Mouse (Mus musculus): ENCODE measurements around the gene Golga4. TPM values are rescaled to one million over a fixed set of nuclear protein-coding genes. Genes with fewer than 3 reads are reported as not detected.

The Golga4 gene
- 62.3 and 68.6 TPM in 2 replicates for polyA plus RNA-seq (2016; fragmentation: Nextera tagmentation; extraction: Ambion mirVana)

DNA sequence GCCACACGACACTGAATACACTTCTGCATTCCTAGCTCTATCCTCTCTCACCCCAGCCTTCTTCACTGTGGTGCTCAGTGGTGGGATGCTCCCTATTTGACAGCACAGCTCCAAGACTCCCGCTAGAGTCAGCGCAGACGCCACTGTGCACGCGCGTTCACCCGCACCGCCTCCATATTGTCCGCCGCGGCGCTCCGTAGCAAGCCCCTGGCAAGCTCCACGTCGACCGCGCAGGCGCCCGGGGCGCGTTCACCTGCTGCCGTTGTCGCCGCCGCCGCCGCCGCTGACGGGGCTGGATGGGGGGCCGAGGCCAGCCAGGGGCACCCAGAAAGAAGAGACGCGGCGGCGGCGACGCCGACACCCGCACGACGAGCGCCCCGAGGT, at the start of gene Golga4:
Gene Golga4 (plus strand): TSS at position 248 of the 384 bp plus-strand sequence.
- Histone ChIP-seq H3K36me3 (no peaks in the 10 kb centered on the region), H3K4me3 (peak within 1 kb of the TSS; percentile 96), H3K9me3 (no peaks in the 10 kb centered on the region), H3K4me1 (peaks cover 16% of the 10 kb centered on the region), H3K4me2 (replicated peaks) (peak within 1 kb of the TSS; percentile 82), H3K9ac (peak within 1 kb of the TSS; percentile 89), H3K27ac (peak within 1 kb of the TSS; percentile 46), H3K27me3 (no peaks in the 10 kb centered on the region)
- ATAC-seq (ENCODE audit: insufficient number of reproducible peaks, insufficient read depth, low FRiP score, low TSS enrichment): peak; percentile 90
- under 1% methylated on average over 43 of the region's 43 CpGs for WGBS

DNA sequence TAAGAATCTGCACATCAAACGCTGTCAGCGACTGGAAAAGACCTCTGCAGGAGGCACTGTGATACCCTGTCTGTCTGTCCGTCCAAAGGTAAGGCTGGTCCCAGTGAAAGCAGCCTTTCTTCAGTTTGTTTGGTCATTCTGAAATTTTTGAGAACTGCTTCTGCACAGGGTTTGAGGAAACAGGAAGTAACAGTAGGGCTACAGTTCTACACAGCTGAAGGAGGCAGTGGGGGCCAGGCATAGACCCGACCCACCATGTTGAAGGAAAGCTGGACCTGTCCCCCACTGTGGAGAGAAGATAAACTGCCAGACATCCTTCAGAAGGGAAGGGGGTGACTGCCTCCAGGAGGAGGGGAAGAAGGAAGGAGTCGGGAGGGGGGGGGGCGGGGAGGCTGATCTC, 49.7 kb upstream of the Golga4 start:
- H3K9me3 ChIP-seq: no peaks in the 10 kb centered on the region
- no peaks in the 10 kb centered on the region for H3K4me1 ChIP-seq
- no peak overlapping the region for H3K27ac ChIP-seq
- H3K36me3 ChIP-seq: no peaks in the 10 kb centered on the region
- H3K4me2 ChIP-seq (replicated peaks): no peak overlapping the region
- no peak overlapping the region for H3K9ac ChIP-seq
- H3K27me3 ChIP-seq: peaks cover 6% of the 10 kb centered on the region; the same call in 1 of the 2 replicates
- WGBS: 38% methylated on average over 6 of the region's 6 CpGs
- H3K4me3 ChIP-seq: no peak overlapping the region
- no peak for ATAC-seq (ENCODE audit: insufficient number of reproducible peaks, insufficient read depth, low FRiP score, low TSS enrichment)

DNA sequence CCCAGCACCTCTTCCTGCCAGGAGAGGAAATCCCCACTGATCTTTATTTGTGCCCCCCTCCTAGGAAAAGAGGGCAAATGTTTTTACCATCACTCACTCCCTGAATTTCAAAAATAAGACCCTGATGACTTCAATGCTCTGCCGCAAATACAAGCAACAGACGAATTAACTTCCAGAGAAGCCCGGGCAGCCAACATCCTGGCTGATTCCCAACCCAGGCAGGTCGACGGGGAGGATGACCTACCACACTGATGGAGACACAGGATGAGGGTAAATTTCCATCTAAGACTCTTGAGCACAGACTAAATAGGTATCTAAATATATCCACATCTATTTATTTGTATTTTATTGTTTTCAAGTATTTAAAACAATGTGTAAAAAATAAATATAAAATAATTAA, 48.0 kb upstream of the Golga4 start:
- Histone ChIP-seq H3K4me1 (no peaks in the 10 kb centered on the region), H3K9me3 (no peaks in the 10 kb centered on the region), H3K9ac (no peak overlapping the region), H3K27ac (no peak overlapping the region), H3K27me3 (peaks cover 6% of the 10 kb centered on the region; the same call in 1 of the 2 replicates), H3K36me3 (no peaks in the 10 kb centered on the region), H3K4me2 (replicated peaks) (no peak overlapping the region), H3K4me3 (no peak overlapping the region)
- WGBS: 11% methylated on average over 5 of the region's 5 CpGs
- ATAC-seq (ENCODE audit: insufficient number of reproducible peaks, insufficient read depth, low FRiP score, low TSS enrichment): no peak

DNA sequence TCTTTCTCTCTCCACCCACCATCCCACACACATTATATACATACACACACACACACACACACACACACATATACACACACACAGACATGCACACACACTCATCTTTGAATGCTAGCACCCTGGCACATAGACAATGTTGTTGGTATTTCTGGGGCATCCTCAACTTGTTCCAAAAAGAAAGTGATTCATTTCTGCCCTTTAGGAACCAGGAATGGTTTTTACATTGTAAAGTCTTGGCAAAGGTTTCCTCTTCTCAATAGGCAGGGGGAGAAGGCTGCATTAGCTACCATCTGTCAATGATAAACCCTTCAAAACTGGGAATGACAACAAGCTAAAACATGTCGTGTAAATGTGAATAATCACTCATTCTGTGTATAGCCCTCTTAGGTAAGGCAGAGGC, 42.0 kb upstream of the Golga4 start:
- Histone ChIP-seq H3K4me2 (replicated peaks) (no peak overlapping the region), H3K9me3 (no peaks in the 10 kb centered on the region), H3K27me3 (peaks cover 22% of the 10 kb centered on the region), H3K9ac (no peak overlapping the region), H3K36me3 (no peaks in the 10 kb centered on the region), H3K4me1 (no peaks in the 10 kb centered on the region), H3K4me3 (no peak overlapping the region), H3K27ac (no peak overlapping the region)
- ATAC-seq (ENCODE audit: insufficient number of reproducible peaks, insufficient read depth, low FRiP score, low TSS enrichment): no peak
- 60% methylated on average over 1 of the region's 1 CpGs for WGBS

DNA sequence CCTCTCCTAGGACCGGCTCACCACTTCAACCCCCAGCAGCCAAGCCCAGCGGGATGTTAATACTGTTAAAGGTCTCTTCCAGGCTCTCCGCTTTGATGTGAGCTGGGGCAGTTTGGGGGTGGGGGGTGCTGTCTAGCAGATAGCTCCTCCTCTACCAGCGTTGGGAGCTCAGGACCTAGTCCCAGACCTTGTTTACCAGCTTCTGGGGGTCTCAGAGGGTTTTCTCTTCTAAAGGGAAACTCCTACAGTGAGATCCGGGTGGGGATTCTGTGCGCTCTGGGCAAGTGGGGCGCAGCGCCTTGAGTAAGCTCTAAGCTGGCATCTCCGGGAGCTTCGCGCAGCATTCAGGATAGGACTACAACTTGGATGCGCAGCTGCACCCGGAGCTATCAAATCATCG, 37.8 kb upstream of the Golga4 start:
- H3K9ac ChIP-seq: no peak overlapping the region
- no peak overlapping the region for H3K27ac ChIP-seq
- peaks cover 4% of the 10 kb centered on the region; the same call in 1 of the 2 replicates for H3K4me1 ChIP-seq
- no peaks in the 10 kb centered on the region for H3K36me3 ChIP-seq
- no peaks in the 10 kb centered on the region for H3K9me3 ChIP-seq
- no peak overlapping the region for H3K4me3 ChIP-seq
- no peak for ATAC-seq (ENCODE audit: insufficient number of reproducible peaks, insufficient read depth, low FRiP score, low TSS enrichment)
- peaks cover 60% of the 10 kb centered on the region for H3K27me3 ChIP-seq
- H3K4me2 ChIP-seq (replicated peaks): no peak overlapping the region
- 3% methylated on average over 14 of the region's 14 CpGs for WGBS

DNA sequence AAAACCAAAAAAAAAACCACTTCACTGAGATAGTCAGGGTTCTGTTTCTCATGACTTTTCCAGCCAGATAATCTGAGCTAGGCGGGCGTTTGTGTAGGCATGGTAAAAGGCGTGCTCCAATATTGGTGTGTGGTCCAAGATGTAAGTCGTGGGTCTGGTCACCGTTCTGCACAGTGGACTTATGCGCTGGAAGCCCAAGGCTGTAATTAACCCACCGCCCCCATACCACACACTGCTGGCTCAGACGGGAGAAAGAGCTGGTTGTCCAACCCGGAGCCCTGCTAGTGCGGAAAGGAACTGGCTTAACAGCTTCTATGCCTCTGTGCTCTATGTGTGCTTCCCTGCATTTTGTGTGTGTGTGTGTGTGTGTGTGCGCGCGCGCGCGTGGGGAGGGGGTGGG, 36.8 kb upstream of the Golga4 start:
- WGBS: 6% methylated on average over 16 of the region's 16 CpGs
- no peaks in the 10 kb centered on the region for H3K36me3 ChIP-seq
- H3K27me3 ChIP-seq: peaks cover 60% of the 10 kb centered on the region
- H3K9me3 ChIP-seq: no peaks in the 10 kb centered on the region
- H3K4me3 ChIP-seq: no peak overlapping the region
- no peak overlapping the region for H3K27ac ChIP-seq
- no peak overlapping the region for H3K4me2 ChIP-seq (replicated peaks)
- 0 out of 2 replicates have a peak, but pooled peaks have one; percentile 41 for ATAC-seq (ENCODE audit: insufficient number of reproducible peaks, insufficient read depth, low FRiP score, low TSS enrichment)
- H3K9ac ChIP-seq: no peak overlapping the region
- H3K4me1 ChIP-seq: peaks cover 4% of the 10 kb centered on the region; the same call in 1 of the 2 replicates

DNA sequence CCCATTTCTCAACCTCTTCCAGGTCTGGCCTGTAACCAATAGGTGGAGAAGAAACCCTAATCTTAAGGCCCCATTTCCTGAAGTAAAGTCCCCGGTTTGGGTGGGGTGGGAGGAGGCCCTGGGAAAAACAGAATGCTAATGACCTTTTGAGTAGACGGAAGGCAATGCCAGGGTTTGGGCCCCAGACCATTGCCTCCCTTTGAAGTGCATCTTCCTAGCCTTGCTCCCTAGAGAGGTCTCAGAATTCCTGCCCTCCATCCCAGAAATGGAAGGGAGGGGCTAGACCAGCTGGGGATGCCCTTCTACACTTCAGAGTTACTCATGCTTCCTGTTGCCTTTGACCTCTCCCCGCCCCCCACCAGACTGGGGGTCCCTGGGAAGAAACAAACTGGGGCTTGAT, 34.8 kb upstream of the Golga4 start:
- Histone ChIP-seq H3K27me3 (peaks cover 73% of the 10 kb centered on the region), H3K36me3 (no peaks in the 10 kb centered on the region), H3K27ac (no peak overlapping the region), H3K4me2 (replicated peaks) (no peak overlapping the region), H3K9me3 (no peaks in the 10 kb centered on the region), H3K4me1 (peaks cover 4% of the 10 kb centered on the region; the same call in 1 of the 2 replicates), H3K4me3 (no peak overlapping the region), H3K9ac (no peak overlapping the region)
- 14% methylated on average over 3 of the region's 3 CpGs for WGBS
- no peak for ATAC-seq (ENCODE audit: insufficient number of reproducible peaks, insufficient read depth, low FRiP score, low TSS enrichment)

DNA sequence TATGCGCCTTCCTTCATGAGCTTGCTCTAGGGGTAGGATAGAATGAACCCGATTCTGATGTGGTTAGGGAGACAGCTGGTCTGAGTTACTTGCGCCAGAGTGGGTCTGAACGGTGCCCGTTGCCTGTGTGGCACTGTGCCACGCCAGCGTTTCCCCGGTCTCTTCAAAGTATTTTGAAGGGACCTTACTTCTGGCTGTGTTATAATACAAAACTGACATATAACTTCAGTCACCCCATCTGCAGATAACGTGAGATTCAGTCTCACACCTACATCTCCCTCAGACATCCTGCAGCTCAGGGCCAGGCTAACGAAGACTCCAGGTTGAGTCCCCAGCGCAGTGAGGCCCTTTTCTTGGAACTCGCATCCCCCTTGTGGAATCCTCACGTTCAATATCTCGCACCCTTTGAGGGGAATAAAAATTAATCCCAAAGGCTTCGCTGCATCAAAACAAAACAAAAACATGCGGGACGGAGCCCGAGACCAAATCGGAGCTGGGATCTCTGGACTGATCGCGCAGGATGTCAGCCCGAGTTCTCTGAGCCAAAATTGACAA, 29.8 kb upstream of the Golga4 start:
- H3K27ac ChIP-seq: no peak overlapping the region
- H3K4me2 ChIP-seq (replicated peaks): 0 out of 2 replicates have a peak overlapping the region, but pooled peaks have one; percentile 2
- H3K36me3 ChIP-seq: no peaks in the 10 kb centered on the region
- ATAC-seq (ENCODE audit: insufficient number of reproducible peaks, insufficient read depth, low FRiP score, low TSS enrichment): no peak
- WGBS: 2% methylated on average over 22 of the region's 22 CpGs
- H3K9me3 ChIP-seq: no peaks in the 10 kb centered on the region
- peaks cover 80% of the 10 kb centered on the region for H3K27me3 ChIP-seq
- H3K9ac ChIP-seq: no peak overlapping the region
- H3K4me1 ChIP-seq: peaks cover 11% of the 10 kb centered on the region
- H3K4me3 ChIP-seq: no peak overlapping the region

DNA sequence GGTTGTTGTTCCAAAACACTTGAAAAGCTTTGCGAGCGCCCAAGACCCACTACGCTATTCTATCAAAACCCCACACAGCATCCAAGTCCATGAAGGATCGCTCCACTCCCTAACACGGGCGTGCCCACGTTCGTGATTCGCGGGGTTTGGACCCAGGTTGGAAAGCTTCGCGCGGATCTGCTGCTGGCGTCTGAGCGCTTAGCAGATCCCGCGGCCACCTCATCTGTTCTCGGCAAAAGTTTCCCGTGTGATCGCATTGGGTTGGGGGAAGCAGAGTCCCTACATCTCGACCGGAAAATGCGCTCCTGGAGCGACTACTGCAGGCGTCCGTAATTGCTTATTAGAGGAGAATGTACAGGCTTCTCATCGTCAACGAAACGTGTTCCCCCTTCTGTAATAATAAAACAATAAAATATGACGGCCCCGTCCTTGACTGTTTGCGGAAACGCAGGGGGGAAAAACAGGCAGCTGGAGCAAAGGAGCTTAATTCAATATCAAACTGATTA, 29.2 kb upstream of the Golga4 start:
- no peak overlapping the region for H3K9ac ChIP-seq
- 0 out of 2 replicates have a peak overlapping the region, but pooled peaks have one; percentile 2 for H3K4me2 ChIP-seq (replicated peaks)

DNA sequence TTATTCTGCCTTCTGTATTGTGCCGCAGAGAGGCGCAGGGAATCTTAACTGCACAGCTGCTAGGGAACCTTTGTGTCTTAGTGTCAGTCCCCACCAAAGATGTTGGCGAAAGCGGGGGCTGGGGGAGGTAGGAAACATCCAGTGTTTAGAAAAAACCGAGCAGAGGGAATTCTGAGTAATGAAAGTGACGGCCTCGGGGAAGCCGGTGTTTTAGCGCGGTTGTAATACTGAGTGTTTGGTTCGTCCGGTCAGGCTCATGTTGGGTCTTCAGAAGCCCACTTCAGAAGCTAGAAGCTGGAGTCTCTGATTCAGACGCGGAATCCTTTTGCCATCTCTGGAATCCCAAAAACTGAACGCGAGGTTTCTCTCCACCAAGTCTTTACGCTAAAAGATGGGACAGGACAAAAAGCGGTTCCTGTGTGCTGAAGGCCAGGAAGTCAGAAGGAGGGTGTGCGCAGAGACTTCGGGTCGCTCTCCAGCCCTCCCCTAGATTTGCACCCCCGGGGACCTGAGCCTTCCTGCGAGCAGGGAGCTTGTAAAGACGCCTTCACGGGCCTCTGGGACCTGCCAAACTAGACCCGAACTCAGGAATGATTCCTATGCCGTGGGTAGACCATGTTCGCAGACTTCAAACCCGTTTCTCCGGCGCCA, 28.7 kb upstream of the Golga4 start:
- Histone ChIP-seq H3K9me3 (no peaks in the 10 kb centered on the region), H3K4me1 (peaks cover 11% of the 10 kb centered on the region), H3K4me3 (peak overlapping the region; percentile 11; the same call in 1 of the 2 replicates), H3K27me3 (peaks cover 79% of the 10 kb centered on the region), H3K9ac (no peak overlapping the region), H3K36me3 (no peaks in the 10 kb centered on the region), H3K27ac (no peak overlapping the region), H3K4me2 (replicated peaks) (0 out of 2 replicates have a peak overlapping the region, but pooled peaks have one; percentile 11)
- WGBS: 2% methylated on average over 31 of the region's 31 CpGs
- no peak for ATAC-seq (ENCODE audit: insufficient number of reproducible peaks, insufficient read depth, low FRiP score, low TSS enrichment)

More for the DNA sequence above, 29.2 kb upstream of the Golga4 start:
- Histone ChIP-seq H3K4me1 (peaks cover 11% of the 10 kb centered on the region), H3K27me3 (peaks cover 79% of the 10 kb centered on the region), H3K27ac (no peak overlapping the region), H3K9me3 (no peaks in the 10 kb centered on the region), H3K4me3 (no peak overlapping the region), H3K36me3 (no peaks in the 10 kb centered on the region)
- no peak for ATAC-seq (ENCODE audit: insufficient number of reproducible peaks, insufficient read depth, low FRiP score, low TSS enrichment)
- WGBS: under 1% methylated on average over 33 of the region's 33 CpGs

DNA sequence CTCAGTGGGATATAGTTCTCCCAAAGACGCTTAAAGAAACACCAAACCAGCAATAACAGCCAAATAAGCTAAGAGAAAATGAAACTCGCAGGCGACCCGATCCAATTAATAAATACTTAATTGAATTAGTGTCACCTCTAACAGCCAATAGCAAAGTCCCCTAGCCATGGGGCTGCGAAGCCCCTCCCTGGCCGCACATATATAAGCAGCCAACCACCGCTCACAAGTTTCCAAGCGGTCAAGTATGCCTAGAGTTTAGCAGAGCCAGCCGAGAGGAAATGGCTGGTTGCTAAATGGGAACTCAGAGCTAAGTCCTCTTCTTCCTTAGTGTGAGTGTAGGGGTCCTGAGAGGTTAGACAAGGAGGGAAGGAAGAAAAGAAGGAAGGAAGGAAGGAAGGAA, 28.1 kb upstream of the Golga4 start, which contains the start of gene Eomes:
Gene Eomes (plus strand): TSS at position 252 of the 400 bp plus-strand sequence.
- H3K4me3 ChIP-seq: peak within 1 kb of the TSS; percentile 38
- H3K4me1 ChIP-seq: peaks cover 11% of the 10 kb centered on the region
- ATAC-seq (ENCODE audit: insufficient number of reproducible peaks, insufficient read depth, low FRiP score, low TSS enrichment): no peak
- peak within 1 kb of the TSS; percentile 53 for H3K4me2 ChIP-seq (replicated peaks)
- H3K9ac ChIP-seq: no peak within 1 kb of the TSS
- no peaks in the 10 kb centered on the region for H3K36me3 ChIP-seq
- no peaks in the 10 kb centered on the region for H3K9me3 ChIP-seq
- no peak within 1 kb of the TSS for H3K27ac ChIP-seq
- 0% methylated on average over 9 of the region's 9 CpGs for WGBS
- peaks cover 79% of the 10 kb centered on the region for H3K27me3 ChIP-seq

DNA sequence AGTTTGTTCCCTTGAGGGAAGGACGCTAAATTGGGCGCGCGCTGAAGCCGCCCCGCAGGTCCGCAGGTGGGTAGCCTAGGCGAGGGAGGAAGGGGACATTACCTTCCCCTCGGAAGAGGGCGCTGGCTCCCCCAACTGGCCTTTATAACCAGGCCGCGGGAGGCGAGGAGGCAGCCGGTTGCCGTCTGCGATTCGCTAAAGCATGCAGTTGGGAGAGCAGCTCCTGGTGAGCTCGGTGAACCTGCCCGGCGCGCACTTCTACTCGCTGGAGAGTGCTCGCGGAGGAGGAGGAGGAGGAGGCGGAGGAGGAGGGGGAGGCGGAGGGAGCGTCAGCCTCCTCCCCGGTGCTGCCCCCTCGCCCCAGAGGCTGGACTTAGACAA, 27.6 kb upstream of the Golga4 start:
- H3K9ac ChIP-seq: no peak overlapping the region

More for the DNA sequence above, 27.6 kb upstream of the Golga4 start:
- Histone ChIP-seq H3K27ac (no peak overlapping the region), H3K36me3 (no peaks in the 10 kb centered on the region), H3K4me3 (peak overlapping the region; percentile 38), H3K4me2 (replicated peaks) (peak overlapping the region; percentile 53), H3K27me3 (peaks cover 84% of the 10 kb centered on the region), H3K4me1 (peaks cover 11% of the 10 kb centered on the region), H3K9me3 (no peaks in the 10 kb centered on the region)
- WGBS: under 1% methylated on average over 22 of the region's 29 CpGs
- ATAC-seq (ENCODE audit: insufficient number of reproducible peaks, insufficient read depth, low FRiP score, low TSS enrichment): no peak

Data from embryonic facial prominence, embryonic 12.5 days (tissue).